Mouse (Mus musculus): ENCODE measurements around the gene Sh3kbp1.

Sh3kbp1 gene

DNA sequence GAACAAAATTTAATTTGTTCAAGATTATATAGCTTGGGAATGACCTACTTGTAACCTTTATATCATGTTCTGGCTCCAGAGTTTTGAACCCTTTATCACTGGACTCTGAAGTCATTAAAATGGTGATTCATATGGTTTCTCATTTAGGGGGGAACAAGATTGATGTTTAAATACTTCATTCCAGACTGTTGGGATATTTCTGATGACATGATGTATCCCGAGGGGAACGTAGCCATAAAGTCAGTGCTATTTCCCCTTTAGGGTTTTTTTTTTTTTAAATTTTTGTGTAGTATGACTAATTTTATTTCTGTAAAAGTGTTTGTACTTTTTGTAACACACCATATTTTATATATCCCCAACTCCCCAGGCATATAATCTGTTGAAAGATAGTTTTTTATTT lies 212.7 kb downstream of the Sh3kbp1 start:
- no peak for DNase-seq (ENCODE audit: low spot score)

DNA sequence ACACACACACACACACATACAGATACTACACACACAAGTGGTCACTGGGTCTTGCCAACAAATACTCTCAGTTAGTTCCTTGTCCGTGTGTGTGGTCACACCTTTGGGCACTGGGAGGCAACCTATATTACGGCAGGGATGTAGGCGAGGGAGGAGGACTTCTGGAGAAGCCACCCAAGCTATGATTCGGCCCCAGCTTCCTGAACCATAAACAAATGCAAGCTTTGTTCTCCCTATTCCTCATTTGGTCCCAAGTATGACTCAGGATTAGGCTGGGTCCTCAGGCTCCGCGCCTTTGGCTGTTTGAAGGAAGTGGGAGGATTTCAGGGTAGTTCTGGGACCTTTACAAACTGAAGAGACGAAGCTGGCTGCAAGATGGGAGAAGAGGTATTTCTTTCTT lies 213.2 kb downstream of the Sh3kbp1 start:
- no peak for DNase-seq (ENCODE audit: low spot score)

DNA sequence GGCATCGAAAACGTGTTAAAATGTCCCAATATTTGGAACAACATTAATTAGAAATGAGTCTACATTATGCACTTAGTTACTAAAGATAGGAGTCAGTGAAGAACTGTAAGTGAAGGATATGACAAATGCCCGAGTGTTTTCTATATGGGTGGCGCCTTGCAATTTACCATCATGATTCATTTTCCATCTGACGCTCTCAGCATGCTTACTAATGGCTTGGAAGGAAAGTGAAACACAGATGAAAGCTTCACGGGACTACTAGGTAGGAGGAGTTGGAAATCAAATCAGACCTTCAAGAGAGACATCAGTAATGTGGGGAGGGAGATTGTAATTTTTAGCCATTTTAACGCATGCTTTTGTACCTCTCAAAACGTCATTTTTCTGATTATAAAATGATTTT lies 223.7 kb downstream of the Sh3kbp1 start:
- DNase-seq (ENCODE audit: low spot score) = no peak

DNA sequence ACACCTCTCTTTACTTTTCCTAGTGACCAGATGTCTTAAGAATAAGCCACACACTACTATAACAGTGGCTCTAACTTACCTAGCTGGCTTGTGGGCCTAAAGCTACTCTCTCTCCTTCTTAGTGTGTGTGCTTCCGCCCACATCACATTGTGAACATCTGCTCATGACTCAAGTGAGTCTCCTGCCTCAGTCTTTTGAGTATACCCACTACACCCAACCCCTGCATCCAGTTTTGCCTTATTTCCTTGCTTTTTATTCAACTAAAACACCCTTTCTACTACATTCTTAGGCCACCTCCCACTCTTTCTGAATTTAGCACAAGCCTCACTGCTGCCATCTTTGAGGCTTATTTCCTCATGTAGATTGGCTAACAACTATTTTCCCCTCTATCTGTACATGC lies 229.8 kb downstream of the Sh3kbp1 start:
- no peak for DNase-seq (ENCODE audit: low spot score)

DNA sequence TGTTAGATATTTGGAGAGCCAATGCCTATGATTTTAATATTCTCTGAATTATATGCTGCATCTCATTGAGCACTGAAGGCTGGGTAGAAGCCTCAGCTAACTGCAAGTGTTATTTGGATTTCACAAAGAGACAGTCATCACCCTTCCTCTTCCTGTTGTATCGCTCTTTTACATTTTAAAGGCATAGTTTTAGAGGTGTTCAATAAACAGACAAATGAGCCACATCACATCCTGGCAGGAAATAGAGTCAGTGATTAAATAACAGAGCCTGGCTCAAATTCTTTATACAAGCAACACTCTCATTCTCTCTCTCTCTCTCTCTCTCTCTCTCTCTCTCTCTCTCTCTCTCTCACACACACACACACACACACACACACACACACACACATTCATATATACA lies 231.1 kb downstream of the Sh3kbp1 start:
- DNase-seq (ENCODE audit: low spot score) = no peak

DNA sequence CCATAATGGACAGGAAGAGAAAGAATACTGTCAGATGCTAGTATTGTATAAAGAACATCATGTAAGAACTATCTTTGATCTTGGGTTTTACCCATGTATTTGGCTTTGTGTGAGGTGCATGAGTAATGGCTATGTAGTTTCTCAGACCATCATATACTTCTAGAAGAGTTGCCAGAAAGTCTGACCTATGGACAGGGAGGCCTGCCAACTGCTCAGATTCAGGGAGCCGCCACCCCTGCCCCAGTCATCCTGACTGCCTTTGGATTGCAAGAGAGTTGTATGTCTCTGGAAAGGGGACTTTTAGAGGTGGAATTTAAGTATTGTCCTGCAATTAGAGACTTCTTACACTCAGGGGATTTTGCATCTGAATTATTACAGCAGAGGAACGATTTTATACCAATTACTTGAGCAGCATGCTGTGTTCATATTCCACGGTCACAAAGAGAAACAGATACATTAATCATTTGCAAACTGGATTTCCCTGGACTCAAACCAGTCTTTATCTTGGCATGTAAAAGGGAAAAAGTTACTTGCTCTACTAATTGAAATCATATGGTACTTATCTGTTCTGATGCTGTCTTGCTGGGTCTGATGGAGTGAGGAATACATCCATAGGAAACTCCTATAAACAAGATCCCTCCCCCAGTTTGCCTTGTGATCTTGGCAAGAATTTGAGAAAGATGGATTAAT lies 233.9 kb downstream of the Sh3kbp1 start:
- DNase-seq (ENCODE audit: low spot score) = no peak

DNA sequence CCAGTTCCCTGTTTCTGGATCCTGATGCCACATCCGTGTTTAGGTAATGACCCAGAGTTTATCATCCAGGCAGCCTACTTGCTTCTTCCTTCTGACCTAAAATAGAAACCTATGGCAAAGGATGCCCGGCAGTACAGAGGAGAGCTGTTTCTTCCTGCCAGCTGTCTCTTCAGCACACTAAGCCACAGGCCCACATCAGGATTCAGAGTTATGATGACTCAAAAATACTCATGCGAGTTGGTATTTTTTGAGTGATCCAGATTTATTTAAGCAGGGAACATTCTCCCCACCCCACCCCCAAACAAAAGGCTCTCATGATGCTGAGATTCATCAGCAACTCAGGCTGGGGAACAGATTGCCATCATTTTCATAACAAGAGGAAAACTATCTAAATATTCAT lies 240.6 kb downstream of the Sh3kbp1 start:
- no peak for DNase-seq (ENCODE audit: low spot score)

DNA sequence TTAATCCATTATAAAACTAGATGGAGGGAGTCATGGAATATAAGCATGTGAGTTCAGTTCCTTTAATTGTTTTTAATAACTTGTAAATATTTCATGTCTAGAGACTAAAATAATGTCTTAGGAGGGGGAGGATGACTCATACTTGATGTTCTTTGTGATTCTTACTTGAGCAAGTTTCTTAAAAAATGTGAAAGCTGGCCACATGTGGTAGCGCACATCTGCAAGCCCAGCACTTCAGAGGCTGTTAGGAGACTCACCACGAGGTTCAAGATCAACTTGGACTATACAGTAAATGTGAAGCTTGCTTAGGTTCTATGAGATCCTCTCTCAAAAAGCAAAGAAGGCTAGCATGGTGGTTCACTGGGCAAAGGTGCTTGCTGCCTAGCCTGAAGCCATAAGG lies 245.4 kb downstream of the Sh3kbp1 start:
- no peak for DNase-seq (ENCODE audit: low spot score)

DNA sequence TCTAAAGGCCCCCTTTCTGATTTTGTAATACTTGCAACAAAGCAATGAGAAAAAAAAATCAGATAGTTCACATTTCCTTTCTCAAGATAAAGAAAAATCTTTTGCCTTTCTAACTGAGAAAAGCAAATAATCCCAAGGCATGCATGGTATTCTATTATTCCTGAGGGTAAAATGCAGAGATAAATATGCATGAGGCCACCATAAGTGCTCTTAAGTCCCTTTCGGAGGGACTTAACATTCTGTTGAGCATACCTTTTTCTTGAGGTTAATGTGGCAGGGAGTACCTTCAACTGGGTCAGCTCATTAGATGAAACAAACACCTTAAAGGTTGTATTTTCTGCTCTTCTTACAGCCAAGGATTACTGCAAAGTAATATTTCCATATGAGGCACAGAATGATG lies 250.7 kb downstream of the Sh3kbp1 start:
- DNase-seq (ENCODE audit: low spot score) = no peak

DNA sequence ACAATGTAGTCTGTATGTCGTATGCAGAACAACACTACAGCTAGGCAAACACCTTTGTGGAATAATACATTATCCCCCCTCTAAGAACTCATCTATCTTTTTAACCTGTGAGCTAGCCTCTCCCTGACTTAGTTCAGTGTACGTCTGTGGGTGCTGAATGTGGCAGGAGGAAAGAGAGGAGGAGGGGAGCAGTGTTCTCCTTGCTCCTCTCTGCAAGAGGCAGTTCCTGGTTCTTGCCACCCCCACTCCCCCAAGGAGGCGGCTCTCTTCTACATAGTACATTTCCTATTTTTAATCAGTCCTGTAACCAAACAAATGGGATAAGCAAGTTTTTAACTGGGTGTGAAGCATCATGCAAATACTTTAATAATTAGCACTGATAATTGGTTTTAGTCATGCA lies 252.4 kb downstream of the Sh3kbp1 start:
- no peak for DNase-seq (ENCODE audit: low spot score)

DNA sequence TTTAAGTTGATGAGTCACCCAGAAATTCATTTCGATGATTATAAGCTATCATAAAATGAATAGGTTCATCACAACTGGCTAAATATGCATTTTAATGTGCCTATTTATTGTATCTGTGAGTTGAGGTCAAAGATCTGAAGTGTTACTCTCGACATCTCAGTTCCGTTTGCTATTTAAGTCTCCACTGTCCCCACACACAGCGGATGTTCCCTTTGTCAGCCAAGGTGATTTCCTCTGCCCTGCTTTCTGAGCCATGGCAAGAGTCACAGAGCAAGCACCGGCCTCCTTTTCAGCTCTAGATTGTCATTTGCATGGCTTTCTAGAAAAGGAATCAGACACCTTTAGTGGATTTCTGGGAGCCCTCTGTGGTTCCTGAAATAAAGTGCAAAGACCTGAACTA lies 254.5 kb downstream of the Sh3kbp1 start:
- DNase-seq (ENCODE audit: low spot score) = no peak

DNA sequence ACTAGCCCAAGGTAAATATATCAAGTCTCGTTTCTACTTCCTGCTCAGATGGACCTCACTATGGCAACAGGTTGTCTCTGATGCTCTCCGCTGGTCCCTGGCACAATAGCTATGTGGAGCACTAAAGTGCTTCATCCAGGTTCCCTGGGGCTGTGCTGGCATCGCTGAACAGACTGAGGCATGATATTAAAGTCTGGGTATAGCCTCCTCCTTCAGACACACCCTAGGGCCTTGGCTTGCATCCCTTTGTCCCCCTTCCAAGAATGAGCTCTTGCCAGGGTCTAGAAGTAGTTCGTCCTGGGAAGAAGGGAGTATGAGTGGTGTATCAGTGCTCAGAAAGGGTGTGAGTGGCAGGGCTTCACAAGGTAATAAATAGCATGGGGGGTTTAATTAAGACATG lies 269.5 kb downstream of the Sh3kbp1 start:
- DNase-seq (ENCODE audit: low spot score) = no peak

DNA sequence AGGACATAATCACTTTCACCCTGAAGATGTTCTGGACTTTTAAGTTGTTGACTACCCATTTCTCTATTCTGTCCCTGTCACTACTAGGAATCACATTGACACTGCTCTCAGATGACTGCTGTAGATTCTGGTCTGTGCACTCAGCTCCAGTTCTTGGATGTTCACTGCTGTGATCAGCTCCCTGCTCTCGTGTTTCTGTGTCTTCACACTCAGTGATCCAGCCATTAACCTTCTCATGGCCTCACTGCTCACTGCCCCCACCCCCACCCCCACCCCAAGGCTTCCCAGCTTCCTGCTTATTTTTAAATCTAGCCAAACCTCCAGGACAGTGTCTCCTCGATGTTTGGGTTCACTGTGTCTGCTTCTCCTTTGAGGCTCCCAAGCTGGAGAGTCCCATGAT lies 271.0 kb downstream of the Sh3kbp1 start:
- DNase-seq (ENCODE audit: low spot score) = no peak

DNA sequence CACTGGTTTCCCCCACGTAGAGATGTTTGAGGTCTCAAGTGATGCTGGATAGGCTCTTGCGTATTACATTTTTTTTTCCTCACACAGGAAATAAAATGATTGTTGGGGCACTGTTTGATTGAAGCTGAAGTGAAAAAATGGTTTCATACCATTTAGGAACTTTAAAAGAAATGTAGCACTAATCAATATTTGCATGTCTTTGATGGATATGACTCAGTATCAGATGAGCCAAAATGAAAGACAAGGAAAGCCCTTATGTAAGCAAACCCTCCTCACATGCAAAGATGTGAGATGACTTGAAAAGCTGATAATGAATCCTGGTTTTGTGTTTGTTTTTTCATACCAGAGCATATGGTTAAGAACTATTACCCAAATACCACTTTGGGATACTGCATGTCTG lies 272.0 kb downstream of the Sh3kbp1 start:
- DNase-seq (ENCODE audit: low spot score) = no peak

DNA sequence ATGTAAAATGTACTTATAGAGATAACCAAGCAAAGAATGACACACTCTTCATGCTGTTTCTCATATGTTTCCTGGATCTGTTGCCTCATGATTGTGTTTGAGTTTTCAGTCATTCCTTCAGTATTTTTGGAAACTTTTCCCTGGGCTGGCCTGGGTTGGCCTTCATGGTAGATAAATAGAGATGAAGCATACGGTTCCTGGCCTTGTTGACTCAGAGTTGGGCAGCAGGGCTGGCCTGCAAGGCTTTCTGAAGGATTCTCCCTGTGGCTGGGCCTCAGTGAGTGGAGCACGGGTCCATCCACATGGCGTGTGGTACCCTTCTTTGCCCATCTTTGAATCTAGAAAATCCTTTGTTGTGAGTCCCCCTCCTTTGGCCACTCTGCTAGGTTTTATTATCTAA lies 276.3 kb downstream of the Sh3kbp1 start:
- no peak for DNase-seq (ENCODE audit: low spot score)

DNA sequence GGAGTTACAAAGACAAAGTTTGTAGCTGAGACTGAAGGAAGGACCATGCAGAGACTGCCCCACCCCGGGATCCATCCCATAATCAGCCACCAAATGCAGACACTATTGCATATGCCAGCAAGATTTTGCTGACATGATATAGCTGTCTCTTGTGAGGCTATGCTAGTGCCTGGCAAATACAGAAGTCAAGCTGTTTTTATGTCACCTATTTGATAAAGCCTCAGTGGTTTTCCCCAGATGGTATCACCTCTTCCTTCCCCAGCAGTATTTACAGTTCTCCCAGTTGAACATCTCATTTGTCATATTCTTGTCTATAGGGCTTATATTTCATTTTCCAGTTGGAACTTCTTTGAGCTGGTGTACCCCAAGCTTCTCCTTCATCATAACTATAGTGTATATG lies 280.6 kb downstream of the Sh3kbp1 start:
- no peak for DNase-seq (ENCODE audit: low spot score)

DNA sequence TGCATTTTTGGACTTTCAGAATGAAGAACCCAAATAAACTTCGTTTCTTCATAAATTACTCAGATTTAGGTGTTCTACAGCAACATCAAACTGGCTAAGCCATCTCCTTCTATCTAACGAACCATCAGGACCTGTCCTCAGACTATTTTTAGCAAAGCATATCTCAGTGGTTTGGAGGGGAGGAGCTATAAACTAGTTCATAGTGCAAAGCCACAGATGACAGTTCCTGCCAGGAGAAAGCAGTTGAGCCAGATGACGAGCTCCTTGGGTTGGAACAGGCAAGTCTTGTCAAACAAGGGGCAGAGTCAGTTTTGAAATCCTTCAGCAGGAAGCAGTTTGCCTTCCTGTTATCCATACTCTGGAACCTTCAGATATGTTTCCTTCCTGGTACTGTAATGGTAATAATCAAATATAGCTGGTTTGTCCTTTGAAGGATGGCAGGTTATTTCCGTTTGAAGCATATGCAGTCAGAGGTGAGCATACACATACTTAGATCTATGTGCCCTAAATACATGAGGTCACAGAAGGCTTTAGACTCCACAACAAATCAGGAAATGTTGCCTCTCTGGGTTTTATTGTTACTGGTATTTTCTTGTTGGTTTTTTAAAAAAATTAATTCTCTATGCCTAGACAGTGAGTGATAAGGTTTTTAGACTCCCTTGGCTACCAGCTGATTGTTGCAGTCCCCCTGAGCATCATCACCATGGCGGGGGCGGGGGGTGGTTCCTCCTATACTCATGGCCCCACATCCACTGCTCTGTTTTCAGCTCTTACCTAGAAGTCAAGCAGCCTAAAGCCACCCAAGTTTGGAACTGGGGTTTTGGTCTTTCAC lies 282.6 kb downstream of the Sh3kbp1 start:
- DNase-seq (ENCODE audit: low spot score) = no peak

DNA sequence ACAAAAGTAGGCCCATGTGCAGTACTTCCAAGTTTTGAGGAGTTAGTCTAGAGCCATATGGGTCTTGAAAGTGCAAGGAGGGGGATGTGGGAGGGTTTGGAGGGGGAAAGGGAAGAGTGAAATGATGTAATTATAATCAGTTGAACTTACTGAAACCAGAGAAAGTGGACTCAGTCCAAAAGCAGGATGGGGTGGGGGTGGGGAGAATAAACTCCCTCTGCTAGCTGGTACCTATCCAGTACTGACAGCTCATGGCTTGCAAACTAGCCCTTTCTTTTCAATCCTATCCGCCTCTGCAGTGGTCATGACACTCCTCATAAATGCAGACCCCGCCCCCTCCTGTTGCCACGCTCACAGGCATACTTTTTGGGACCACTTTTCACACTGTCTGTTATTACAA lies 283.5 kb downstream of the Sh3kbp1 start:
- no peak for DNase-seq (ENCODE audit: low spot score)

DNA sequence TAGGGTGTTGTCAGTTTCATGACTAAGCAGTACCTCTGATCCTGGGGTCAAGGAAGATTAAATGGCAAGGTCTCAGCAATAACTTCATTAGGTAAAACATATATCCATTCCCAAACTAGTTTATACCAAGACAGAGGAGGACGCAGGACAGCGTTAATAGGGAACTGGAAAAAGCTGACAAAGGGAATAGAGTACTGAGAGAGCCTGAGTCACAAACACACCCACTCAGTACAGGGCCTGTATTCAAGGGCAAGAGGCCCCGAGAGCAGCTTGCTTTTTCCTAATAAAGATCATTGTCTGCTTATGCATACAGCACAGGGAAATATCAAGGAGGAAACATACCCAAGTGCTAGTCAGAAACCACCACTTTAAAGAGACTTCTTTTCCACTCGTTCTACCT lies 284.5 kb downstream of the Sh3kbp1 start:
- no peak for DNase-seq (ENCODE audit: low spot score)

DNA sequence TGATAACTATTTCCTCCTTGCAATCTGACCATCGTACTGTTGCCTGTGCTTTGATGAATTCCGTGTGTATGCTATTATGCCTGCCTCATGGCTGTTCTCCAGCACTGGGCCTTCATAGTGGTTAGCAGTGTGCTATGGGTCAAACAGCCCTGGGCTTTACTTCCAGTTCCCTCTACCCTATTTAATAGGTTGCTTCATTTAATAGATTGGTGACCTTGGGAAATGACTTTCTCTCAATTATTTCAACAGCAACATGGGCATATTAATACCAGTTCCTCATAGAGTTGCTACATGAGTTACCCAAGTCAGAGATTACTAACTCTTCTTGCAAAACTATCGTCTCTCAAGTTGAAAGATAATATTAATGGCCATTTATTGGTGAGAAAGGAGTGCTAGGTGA lies 285.0 kb downstream of the Sh3kbp1 start:
- no peak for DNase-seq (ENCODE audit: low spot score)

DNA sequence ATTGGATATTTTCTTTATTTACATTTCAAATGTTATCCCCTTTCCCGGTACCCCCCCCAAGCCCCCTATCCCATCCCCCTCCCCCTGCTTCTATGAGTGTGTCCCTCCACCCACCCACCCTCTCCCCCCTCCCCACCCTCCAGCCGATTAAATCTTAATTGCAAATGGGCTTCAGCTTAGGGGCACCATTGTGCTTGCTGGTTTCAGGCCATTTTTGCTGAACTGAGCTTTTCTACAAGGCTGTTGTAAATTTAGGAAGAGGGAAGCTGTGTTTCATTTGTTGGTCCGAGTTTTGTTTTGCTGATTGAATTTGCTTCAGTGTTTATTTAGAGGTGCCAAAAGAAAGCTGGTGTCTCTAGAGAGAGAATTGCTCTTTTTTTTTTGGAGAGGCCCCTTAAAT lies 286.4 kb downstream of the Sh3kbp1 start:
- no peak for DNase-seq (ENCODE audit: low spot score)

DNA sequence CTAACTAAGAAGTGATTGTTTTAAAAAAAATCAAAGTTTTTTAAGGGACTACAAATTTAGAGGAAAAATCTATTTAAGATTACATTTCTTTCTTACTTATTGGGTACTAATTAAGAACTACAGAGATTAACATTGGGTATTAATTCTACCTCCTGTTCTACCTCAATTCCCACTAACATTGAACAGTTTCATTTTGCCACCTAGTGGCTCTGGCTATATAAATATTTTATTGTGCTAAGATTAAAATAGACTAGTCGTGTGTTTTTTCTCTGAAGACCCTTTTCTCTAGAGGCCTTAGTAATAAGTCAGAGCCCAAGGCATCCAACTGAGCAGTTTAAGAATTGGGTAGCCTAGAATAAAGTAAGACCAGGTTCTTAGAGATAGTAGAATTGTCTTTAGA lies 288.1 kb downstream of the Sh3kbp1 start:
- DNase-seq (ENCODE audit: low spot score) = no peak

DNA sequence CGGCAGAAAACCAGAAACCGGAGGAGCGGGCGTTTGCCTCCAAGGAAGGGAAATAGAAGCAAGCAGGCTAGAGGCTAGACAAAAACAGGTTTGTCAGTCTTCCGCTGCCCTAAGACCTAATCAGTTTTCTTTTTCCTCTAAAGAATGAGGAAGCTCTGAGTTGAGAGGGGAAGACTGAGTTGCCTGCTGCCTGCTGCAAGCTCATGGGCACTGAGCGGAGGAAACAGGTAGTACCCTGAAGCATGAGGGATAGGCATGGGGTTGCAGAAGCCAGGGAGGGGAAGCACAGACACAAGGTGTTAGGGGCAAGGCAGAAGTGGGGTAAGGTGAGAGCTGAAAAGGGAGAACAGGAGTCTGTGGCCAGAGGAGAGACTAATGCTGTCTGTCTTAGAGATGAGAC lies 297.7 kb downstream of the Sh3kbp1 start:
- DNase-seq (ENCODE audit: low spot score) = no peak

DNA sequence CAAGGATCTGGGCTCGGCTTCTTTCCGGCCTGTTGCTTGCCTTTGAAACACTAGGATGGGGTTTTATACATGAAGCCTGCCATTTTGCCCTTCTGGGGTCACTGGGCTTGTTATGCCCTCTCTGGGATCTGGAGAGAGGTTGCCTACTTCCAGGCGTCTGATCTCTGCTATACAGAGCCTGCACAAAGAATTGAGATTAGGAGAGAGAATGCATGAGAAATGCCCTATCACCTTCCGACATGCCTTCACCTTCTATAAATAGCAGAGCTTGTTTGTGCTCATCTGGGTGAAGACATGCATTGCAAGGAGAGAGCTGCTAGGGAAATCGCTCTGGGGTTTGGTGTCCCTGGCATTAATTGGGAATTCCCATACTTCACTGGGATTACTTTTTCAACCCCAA lies 301.1 kb downstream of the Sh3kbp1 start:
- DNase-seq (ENCODE audit: low spot score) = no peak
